Mouse (Mus musculus) MEL (cell line): ENCODE measurements around the gene Cmc1. TPM values are rescaled to one million over a fixed set of nuclear protein-coding genes. Genes with fewer than 3 reads are reported as not detected.

Source experiments
- polyA plus RNA-seq, 2 experiments: library from polyadenylated mRNA; stranded (reverse) in 1 of 2; unstranded in 1 of 2; fragments of >175 nt in 1 of 2; fragments of >200 nt in 1 of 2; gene quantifications; 2 replicates each; pipeline versions ENCODE4 v1.2.1 to v1.2.4; 2012; ENCODE audit warnings: low replicate concordance in 2 of 2, low read depth in 1 of 2; ENCODE audit not compliant: insufficient read length in 2 of 2, insufficient read depth in 1 of 2, missing spikeins in 1 of 2
- total RNA-seq: library from RNA; depleted of rRNA; stranded (reverse); fragments of 300-350 nt; gene quantifications from 2 replicates; pipeline ENCODE4 v1.2.3, GENCODE M21; 2012; rRNA removed

Gene Cmc1
- total and polyA plus RNA-seq, 3 experiments, result 35.9 to 36.0 TPM; not detected in 1

Other genes with a start within 250 kb of the Cmc1 start
- 58.0 and 60.7 TPM in 2 replicates for gene Azi2, start 109.7 kb downstream of the Cmc1 start, total RNA-seq
- gene Azi2, start 109.7 kb downstream of the Cmc1 start, polyA plus RNA-seq, result 100 to 1,000 TPM in 1 of 2 experiments, 10 to 100 TPM in 1; 51.8 to 546 TPM